Mouse (Mus musculus): ENCODE data around the gene Dgcr2. TPM values are rescaled to one million over a fixed set of nuclear protein-coding genes. Genes with fewer than 3 reads are reported as not detected.

Dgcr2 gene
- polyA plus RNA-seq, 1 experiment from 2014 or later, result 75.3 TPM

- Histone ChIP-seq H3K9me3 (replicated peaks; ENCODE audit: control insufficient read depth, low read length) (no peaks in the 10 kb centered on the region), H3K27ac (ENCODE audit: low read depth, low read length) (0 out of 2 replicates have a peak overlapping the region, but pooled peaks have one; percentile 29), H3K4me3 (ENCODE audit: low read depth, low read length) (no peak overlapping the region), H3K27me3 (replicated peaks; ENCODE audit: control insufficient read depth, insufficient read depth, low read length) (no peaks in the 10 kb centered on the region), H3K9ac (ENCODE audit: low read length) (peak overlapping the region; percentile 8; the same call in 1 of the 2 replicates), H3K4me1 (ENCODE audit: control insufficient read depth, insufficient read depth, low read length) (no peaks in the 10 kb centered on the region), H3K36me3 (ENCODE audit: control insufficient read depth, insufficient read depth, low read length) (peaks cover 86% of the 10 kb centered on the region), H3K4me2 (ENCODE audit: low read length) (no peak overlapping the region)
- peak; percentile 72 for ATAC-seq
- peak; percentile 91 for DNase-seq (ENCODE audit: low spot score)
- WGBS, result 21% methylated on average over 1 of the region's 1 CpGs
Measured at GRCm38 (mm10) chr16:17848928-17849327, 49.4 kb downstream of the Dgcr2 start.

GRCm38 (mm10) chr16:17848431-17848830 is 49.9 kb downstream of the Dgcr2 start:
- no peaks in the 10 kb centered on the region for H3K9me3 ChIP-seq (replicated peaks; ENCODE audit: control insufficient read depth, low read length)
- no peak for ATAC-seq
- 96% methylated on average over 6 of the region's 6 CpGs for WGBS
- no peak for DNase-seq (ENCODE audit: low spot score)
- 0 out of 2 replicates have a peak overlapping the region, but pooled peaks have one; percentile 29 for H3K27ac ChIP-seq (ENCODE audit: low read depth, low read length)
- H3K4me3 ChIP-seq (ENCODE audit: low read depth, low read length), result no peak overlapping the region
- H3K9ac ChIP-seq (ENCODE audit: low read length), result peak overlapping the region; percentile 8; the same call in 1 of the 2 replicates
- no peaks in the 10 kb centered on the region for H3K4me1 ChIP-seq (ENCODE audit: control insufficient read depth, insufficient read depth, low read length)
- H3K36me3 ChIP-seq (ENCODE audit: control insufficient read depth, insufficient read depth, low read length), result peaks cover 88% of the 10 kb centered on the region
- no peak overlapping the region for H3K4me2 ChIP-seq (ENCODE audit: low read length)
- H3K27me3 ChIP-seq (replicated peaks; ENCODE audit: control insufficient read depth, insufficient read depth, low read length), result no peaks in the 10 kb centered on the region

GRCm38 (mm10) chr16:17843701-17844365 is 54.5 kb downstream of the Dgcr2 start:
- Histone ChIP-seq H3K4me3 (ENCODE audit: low read depth, low read length) (no peak overlapping the region), H3K9me3 (replicated peaks; ENCODE audit: control insufficient read depth, low read length) (no peaks in the 10 kb centered on the region), H3K4me1 (ENCODE audit: control insufficient read depth, insufficient read depth, low read length) (no peaks in the 10 kb centered on the region), H3K4me2 (ENCODE audit: low read length) (no peak overlapping the region), H3K27ac (ENCODE audit: low read depth, low read length) (no peak overlapping the region), H3K36me3 (ENCODE audit: control insufficient read depth, insufficient read depth, low read length) (peaks cover 88% of the 10 kb centered on the region), H3K27me3 (replicated peaks; ENCODE audit: control insufficient read depth, insufficient read depth, low read length) (no peaks in the 10 kb centered on the region), H3K9ac (ENCODE audit: low read length) (no peak overlapping the region)
- no peak for ATAC-seq
- no peak for DNase-seq (ENCODE audit: low spot score)
- 90% methylated on average over 10 of the region's 10 CpGs for WGBS

- Histone ChIP-seq H3K4me1 (ENCODE audit: control insufficient read depth, insufficient read depth, low read length) (no peaks in the 10 kb centered on the region), H3K4me3 (ENCODE audit: low read depth, low read length) (no peak overlapping the region), H3K9me3 (replicated peaks; ENCODE audit: control insufficient read depth, low read length) (no peaks in the 10 kb centered on the region), H3K36me3 (ENCODE audit: control insufficient read depth, insufficient read depth, low read length) (peaks cover 84% of the 10 kb centered on the region), H3K4me2 (ENCODE audit: low read length) (no peak overlapping the region), H3K27ac (ENCODE audit: low read depth, low read length) (no peak overlapping the region), H3K27me3 (replicated peaks; ENCODE audit: control insufficient read depth, insufficient read depth, low read length) (0 out of 2 replicates have a peak, but pooled peaks cover 3% of the 10 kb centered on the region), H3K9ac (ENCODE audit: low read length) (no peak overlapping the region)
- ATAC-seq (no peak), DNase-seq (ENCODE audit: low spot score) (no peak)
- WGBS, result 91% methylated on average over 7 of the region's 7 CpGs
Measured at GRCm38 (mm10) chr16:17842437-17842836, 55.9 kb downstream of the Dgcr2 start.

GRCm38 (mm10) chr16:17839976-17840375 is 58.4 kb downstream of the Dgcr2 start:
- Histone ChIP-seq H3K27me3 (replicated peaks; ENCODE audit: control insufficient read depth, insufficient read depth, low read length) (peaks cover 15% of the 10 kb centered on the region), H3K4me2 (ENCODE audit: low read length) (no peak overlapping the region), H3K4me3 (ENCODE audit: low read depth, low read length) (no peak overlapping the region), H3K4me1 (ENCODE audit: control insufficient read depth, insufficient read depth, low read length) (no peaks in the 10 kb centered on the region), H3K36me3 (ENCODE audit: control insufficient read depth, insufficient read depth, low read length) (peaks cover 59% of the 10 kb centered on the region), H3K27ac (ENCODE audit: low read depth, low read length) (no peak overlapping the region), H3K9ac (ENCODE audit: low read length) (no peak overlapping the region), H3K9me3 (replicated peaks; ENCODE audit: control insufficient read depth, low read length) (no peaks in the 10 kb centered on the region)
- DNase-seq (ENCODE audit: low spot score) (no peak), ATAC-seq (no peak)
- 82% methylated on average over 4 of the region's 4 CpGs for WGBS

GRCm38 (mm10) chr16:17838051-17838450 is 60.3 kb downstream of the Dgcr2 start, which contains the start of gene Car15:
TSS of gene Car15 (minus strand) at chr16:17838364.
- DNase-seq (ENCODE audit: low spot score) (no peak), ATAC-seq (no peak)
- Histone ChIP-seq H3K4me1 (ENCODE audit: control insufficient read depth, insufficient read depth, low read length) (no peaks in the 10 kb centered on the region; the same call in 1 of the 2 replicates), H3K4me3 (ENCODE audit: low read depth, low read length) (no peak within 1 kb of the TSS), H3K36me3 (ENCODE audit: control insufficient read depth, insufficient read depth, low read length) (peaks cover 40% of the 10 kb centered on the region), H3K9ac (ENCODE audit: low read length) (no peak within 1 kb of the TSS), H3K9me3 (replicated peaks; ENCODE audit: control insufficient read depth, low read length) (no peaks in the 10 kb centered on the region), H3K27me3 (replicated peaks; ENCODE audit: control insufficient read depth, insufficient read depth, low read length) (peaks cover 34% of the 10 kb centered on the region), H3K27ac (ENCODE audit: low read depth, low read length) (no peak within 1 kb of the TSS), H3K4me2 (ENCODE audit: low read length) (no peak within 1 kb of the TSS)
- WGBS, result 84% methylated on average over 6 of the region's 6 CpGs

- Histone ChIP-seq H3K27me3 (replicated peaks; ENCODE audit: control insufficient read depth, insufficient read depth, low read length) (peaks cover 59% of the 10 kb centered on the region), H3K4me2 (ENCODE audit: low read length) (no peak overlapping the region), H3K4me1 (ENCODE audit: control insufficient read depth, insufficient read depth, low read length) (no peaks in the 10 kb centered on the region; the same call in 1 of the 2 replicates), H3K36me3 (ENCODE audit: control insufficient read depth, insufficient read depth, low read length) (peaks cover 14% of the 10 kb centered on the region), H3K9me3 (replicated peaks; ENCODE audit: control insufficient read depth, low read length) (no peaks in the 10 kb centered on the region), H3K27ac (ENCODE audit: low read depth, low read length) (no peak overlapping the region), H3K9ac (ENCODE audit: low read length) (no peak overlapping the region), H3K4me3 (ENCODE audit: low read depth, low read length) (no peak overlapping the region)
- no peak for DNase-seq (ENCODE audit: low spot score)
- WGBS, result 54% methylated on average over 13 of the region's 13 CpGs
- no peak for ATAC-seq
Measured at GRCm38 (mm10) chr16:17835481-17835880, 62.9 kb downstream of the Dgcr2 start.

GRCm38 (mm10) chr16:17834543-17834942 is 63.8 kb downstream of the Dgcr2 start:
- WGBS, result 51% methylated on average over 7 of the region's 7 CpGs
- peaks cover 65% of the 10 kb centered on the region for H3K27me3 ChIP-seq (replicated peaks; ENCODE audit: control insufficient read depth, insufficient read depth, low read length)
- H3K9ac ChIP-seq (ENCODE audit: low read length), result peak overlapping the region; percentile 73
- H3K4me2 ChIP-seq (ENCODE audit: low read length), result peak overlapping the region; percentile 77
- H3K27ac ChIP-seq (ENCODE audit: low read depth, low read length), result peak overlapping the region; percentile 74; the same call in 1 of the 2 replicates
- no peak for ATAC-seq
- no peaks in the 10 kb centered on the region; the same call in 1 of the 2 replicates for H3K4me1 ChIP-seq (ENCODE audit: control insufficient read depth, insufficient read depth, low read length)
- DNase-seq (ENCODE audit: low spot score), result no peak
- peak overlapping the region; percentile 50 for H3K4me3 ChIP-seq (ENCODE audit: low read depth, low read length)
- no peaks in the 10 kb centered on the region for H3K9me3 ChIP-seq (replicated peaks; ENCODE audit: control insufficient read depth, low read length)
- peaks cover 7% of the 10 kb centered on the region; the same call in 1 of the 2 replicates for H3K36me3 ChIP-seq (ENCODE audit: control insufficient read depth, insufficient read depth, low read length)
